Mouse (Mus musculus) hindbrain, embryonic 11.5 days (tissue): Measurements from ENCODE around the gene Foxc2. TPM values are rescaled to one million over a fixed set of nuclear protein-coding genes. Genes with fewer than 3 reads are reported as not detected.

Experiments
- ATAC-seq: fragments of 200-750 bp; cut with Nextera tagmentation; 2 replicates; pipeline ENCODE4 v1.8.0; 2017; ENCODE audit warnings: mild to moderate bottlenecking, moderate TSS enrichment, moderate library complexity; ENCODE audit not compliant: low FRiP score
- DNase-seq: peaks from one replicate; pipeline ENCODE4 v3.0.0-alpha.2; 2015; ENCODE audit warnings: low spot score
- H3K27ac ChIP-seq: fragments of 300-500 bp; sonication (generic); 2 replicates; pipeline ENCODE4 v1.5.1; 2014; ENCODE audit warnings: mild to moderate bottlenecking, low read depth, low read length
- H3K27me3 ChIP-seq: fragments of 300-500 bp; sonication (generic); 2 replicates; pipeline ENCODE4 v1.6.1; 2014; ENCODE audit warnings: mild to moderate bottlenecking, low read length, moderate library complexity, mixed read lengths; ENCODE audit not compliant: control insufficient read depth, insufficient read depth
- H3K36me3 ChIP-seq: fragments of 300-500 bp; sonication (generic); 2 replicates; pipeline ENCODE4 v1.6.1; 2014; ENCODE audit warnings: mild to moderate bottlenecking, low read length, moderate library complexity, mixed read lengths; ENCODE audit not compliant: control insufficient read depth, insufficient read depth
- H3K4me1 ChIP-seq: fragments of 300-500 bp; sonication (generic); replicated peaks from 2 replicates; pipeline ENCODE4 v1.6.1; 2014; ENCODE audit warnings: low read length, mixed read lengths; ENCODE audit not compliant: control insufficient read depth, insufficient read depth
- H3K4me2 ChIP-seq: fragments of 300-500 bp; sonication (generic); replicated peaks from 2 replicates; pipeline ENCODE4 v1.6.1; 2014; ENCODE audit warnings: mild to moderate bottlenecking, low read depth, low read length
- H3K4me3 ChIP-seq: fragments of 300-500 bp; sonication (generic); 2 replicates; pipeline ENCODE4 v1.5.1; 2014; ENCODE audit warnings: low read depth, low read length
- H3K9ac ChIP-seq: fragments of 300-500 bp; sonication (generic); 2 replicates; pipeline ENCODE4 v1.6.1; 2014; ENCODE audit warnings: low read depth, low read length
- H3K9me3 ChIP-seq: fragments of 300-500 bp; sonication (generic); 2 replicates; pipeline ENCODE4 v1.6.1; 2016; ENCODE audit warnings: low read length; ENCODE audit not compliant: control insufficient read depth
- WGBS: fragments of 180-500 bp; shearing (Covaris S2); extraction: QIAGEN DNeasy Blood & Tissue Kit; methylation state at CpG from one replicate; pipeline ENCODE4 v1.1.7; 2014; 5-methylcytosine and 5-hydroxymethylcytosine counted together
- polyA plus RNA-seq: library from polyadenylated mRNA; unstranded; fragments of >200 nt; fragmentation: Nextera tagmentation; extraction: Ambion mirVana; gene quantifications from 2 replicates; pipeline ENCODE4 v1.2.1, GENCODE M21; 2014

Foxc2 gene
- polyA plus RNA-seq, 1 experiment from 2014 or later, result 8.0 TPM

DNA sequence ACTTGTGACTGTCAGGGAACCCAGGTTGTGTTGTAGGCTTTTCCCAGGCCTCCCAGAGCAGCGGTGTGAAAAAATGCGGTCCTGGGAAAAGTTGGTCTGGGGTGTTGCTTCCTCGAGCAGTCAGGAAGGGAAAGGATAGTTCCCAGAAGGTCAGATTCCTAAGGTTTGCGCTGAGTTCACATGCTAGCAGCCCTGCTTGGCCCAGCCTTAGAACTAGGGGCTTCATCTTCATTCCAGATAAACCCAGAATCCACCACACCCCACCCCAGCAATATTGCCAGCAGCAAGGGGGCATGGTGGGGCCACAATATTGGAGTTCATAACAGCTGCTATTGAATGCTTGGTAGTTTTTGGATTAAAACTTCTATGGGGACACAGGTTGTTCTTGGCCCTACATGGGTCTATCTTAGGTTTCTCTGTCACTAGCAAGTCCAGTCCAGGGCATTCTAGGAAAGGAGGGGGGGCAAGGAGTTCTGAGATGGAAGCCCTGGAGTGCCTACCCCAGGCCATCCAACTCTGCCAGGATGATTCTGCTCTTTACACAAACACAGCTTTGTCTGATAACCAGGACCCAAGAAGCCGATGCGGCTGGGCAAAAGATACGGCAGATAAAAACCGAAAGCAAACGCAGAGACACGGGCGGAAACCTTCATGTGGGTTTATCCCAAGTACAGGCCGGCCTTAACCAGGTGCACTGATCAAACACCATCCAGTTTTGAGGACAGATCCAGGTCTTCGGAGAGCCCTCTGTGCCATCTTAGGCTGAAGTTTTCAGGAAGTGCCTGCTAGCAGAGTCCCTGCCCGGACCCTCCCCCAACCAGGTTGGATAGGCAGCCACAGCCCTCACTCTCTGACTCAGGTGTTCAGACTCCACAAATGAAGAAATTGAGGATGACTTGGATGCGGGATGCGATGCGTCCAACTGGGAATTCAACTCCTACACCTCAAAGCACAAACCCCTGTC, 4.8 kb downstream of the Foxc2 start:
- WGBS, result 5% methylated on average over 17 of the region's 17 CpGs
- ATAC-seq (no peak), DNase-seq (peak; percentile 36)
- Histone ChIP-seq H3K4me1 (peaks cover 10% of the 10 kb centered on the region), H3K4me3 (no peak overlapping the region), H3K27ac (no peak overlapping the region), H3K4me2 (no peak overlapping the region), H3K36me3 (no peaks in the 10 kb centered on the region), H3K27me3 (peaks cover 97% of the 10 kb centered on the region), H3K9me3 (no peaks in the 10 kb centered on the region), H3K9ac (no peak overlapping the region)

DNA sequence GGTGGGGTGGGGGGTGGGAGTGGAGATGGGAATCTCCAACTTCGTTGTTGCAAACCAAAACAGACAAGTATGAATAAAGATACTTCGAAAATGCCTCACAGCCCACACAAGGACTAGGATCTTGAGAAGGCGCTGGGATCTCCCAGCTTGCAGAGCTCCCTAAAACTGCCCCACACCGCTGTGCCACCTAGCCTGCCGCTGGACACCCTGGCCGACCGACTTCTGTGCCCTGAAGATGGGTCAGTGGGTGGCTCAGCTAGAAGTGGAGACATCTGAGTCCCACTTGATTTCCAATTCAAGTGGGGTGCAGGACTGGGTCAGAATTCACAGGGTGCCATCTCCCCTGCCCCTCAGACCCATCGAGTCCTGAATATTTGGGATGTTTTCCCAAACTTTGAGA, 5.7 kb downstream of the Foxc2 start:
- Histone ChIP-seq H3K27ac (no peak overlapping the region), H3K4me1 (peaks cover 9% of the 10 kb centered on the region), H3K4me2 (no peak overlapping the region), H3K27me3 (peaks cover 97% of the 10 kb centered on the region), H3K9me3 (no peaks in the 10 kb centered on the region), H3K36me3 (no peaks in the 10 kb centered on the region), H3K9ac (no peak overlapping the region), H3K4me3 (no peak overlapping the region)
- WGBS, result 7% methylated on average over 8 of the region's 8 CpGs
- DNase-seq (peak; percentile 20), ATAC-seq (no peak)

DNA sequence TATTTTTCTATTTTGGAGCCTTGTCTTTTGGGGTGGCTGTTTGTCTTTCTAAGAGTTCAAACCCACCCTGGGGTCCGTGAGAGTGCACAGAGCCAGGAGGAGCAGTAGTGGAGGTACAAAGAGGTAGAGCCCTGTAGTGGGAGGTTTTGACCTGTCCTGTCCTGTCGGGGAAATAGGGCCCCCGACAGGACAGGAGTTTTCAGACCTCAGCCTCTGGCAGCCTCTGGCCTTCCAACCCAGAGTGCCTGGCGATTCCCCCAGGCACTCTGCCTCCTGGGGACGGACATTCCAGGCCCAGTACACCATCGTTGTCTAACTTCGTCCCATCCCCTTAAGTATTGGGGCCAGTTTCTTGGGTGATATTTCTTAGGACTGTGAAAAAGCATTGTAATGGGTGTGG, 6.4 kb downstream of the Foxc2 start:
- Histone ChIP-seq H3K4me3 (no peak overlapping the region), H3K4me1 (peaks cover 7% of the 10 kb centered on the region), H3K4me2 (no peak overlapping the region), H3K9ac (no peak overlapping the region), H3K9me3 (no peaks in the 10 kb centered on the region), H3K27ac (no peak overlapping the region), H3K36me3 (no peaks in the 10 kb centered on the region), H3K27me3 (peaks cover 97% of the 10 kb centered on the region)
- 7% methylated on average over 7 of the region's 7 CpGs for WGBS
- peak; percentile 32 for DNase-seq
- ATAC-seq, result no peak

DNA sequence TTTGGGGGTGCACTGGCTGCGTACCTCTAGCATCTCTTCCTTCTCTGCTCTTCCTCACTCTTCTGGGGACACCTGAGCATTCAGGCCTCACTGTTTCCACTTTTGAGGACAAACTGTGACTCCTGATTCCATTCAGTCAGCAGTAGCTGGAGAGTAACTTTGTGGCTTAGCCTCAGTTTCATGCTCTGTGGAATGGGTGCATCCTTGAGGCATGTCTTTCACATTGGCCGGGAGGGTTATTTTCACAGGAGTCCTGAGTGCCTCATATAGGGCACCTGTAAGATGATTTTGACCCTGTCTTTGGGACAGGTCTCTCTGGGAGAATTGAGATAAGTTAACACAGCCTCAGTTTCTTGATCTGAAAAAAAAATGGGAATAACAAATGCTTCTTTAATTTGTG, 7.1 kb downstream of the Foxc2 start:
- no peak for ATAC-seq
- H3K9ac ChIP-seq, result no peak overlapping the region
- H3K9me3 ChIP-seq, result no peaks in the 10 kb centered on the region
- no peak overlapping the region for H3K4me3 ChIP-seq
- H3K27ac ChIP-seq, result no peak overlapping the region
- H3K4me1 ChIP-seq, result peaks cover 5% of the 10 kb centered on the region
- H3K27me3 ChIP-seq, result peaks cover 97% of the 10 kb centered on the region
- DNase-seq, result no peak
- WGBS, result 42% methylated on average over 2 of the region's 2 CpGs
- no peaks in the 10 kb centered on the region for H3K36me3 ChIP-seq
- no peak overlapping the region for H3K4me2 ChIP-seq

DNA sequence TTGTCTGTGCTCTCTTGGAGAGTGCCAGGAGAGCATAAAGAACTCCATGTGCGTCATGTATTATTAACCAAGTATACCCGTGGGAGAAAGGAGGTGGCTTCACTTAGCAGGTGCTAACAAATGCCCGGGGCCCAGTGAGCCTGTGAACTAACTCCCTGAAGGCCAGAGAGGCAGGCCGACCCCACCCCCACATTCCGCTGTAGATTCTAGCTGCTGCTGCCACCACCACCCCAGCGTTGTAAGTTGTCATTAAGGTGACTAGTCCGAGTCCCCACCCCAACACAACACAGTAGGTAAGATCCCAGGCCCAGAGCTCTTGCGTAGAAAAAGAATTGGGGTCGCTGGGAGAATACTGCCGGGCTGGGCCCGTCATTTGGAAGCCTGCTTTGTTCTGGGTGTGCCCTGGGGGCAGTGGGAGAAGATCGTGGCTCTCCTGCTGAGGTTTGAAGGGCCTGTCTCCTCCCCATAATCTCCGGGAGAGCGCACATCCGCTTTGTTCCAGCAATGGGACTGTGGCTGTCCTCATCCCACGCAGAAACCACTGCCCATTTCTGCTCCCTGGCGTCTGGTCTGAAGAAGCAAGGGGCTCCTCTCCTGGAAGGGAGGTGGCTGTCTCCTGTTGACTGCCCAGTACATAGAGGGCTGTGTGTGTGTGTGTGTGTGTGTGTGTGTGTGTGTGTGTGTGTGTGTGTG, 8.7 kb downstream of the Foxc2 start:
- no peak overlapping the region for H3K9ac ChIP-seq
- H3K36me3 ChIP-seq, result no peaks in the 10 kb centered on the region
- ATAC-seq (peak; percentile 25; the same call in 1 of the 2 replicates), DNase-seq (peak; percentile 44)
- peaks cover 99% of the 10 kb centered on the region for H3K27me3 ChIP-seq
- H3K4me2 ChIP-seq, result no peak overlapping the region
- H3K4me1 ChIP-seq, result peaks cover 5% of the 10 kb centered on the region
- WGBS, result 3% methylated on average over 17 of the region's 17 CpGs
- no peak overlapping the region for H3K4me3 ChIP-seq
- H3K9me3 ChIP-seq, result no peaks in the 10 kb centered on the region
- no peak overlapping the region for H3K27ac ChIP-seq

DNA sequence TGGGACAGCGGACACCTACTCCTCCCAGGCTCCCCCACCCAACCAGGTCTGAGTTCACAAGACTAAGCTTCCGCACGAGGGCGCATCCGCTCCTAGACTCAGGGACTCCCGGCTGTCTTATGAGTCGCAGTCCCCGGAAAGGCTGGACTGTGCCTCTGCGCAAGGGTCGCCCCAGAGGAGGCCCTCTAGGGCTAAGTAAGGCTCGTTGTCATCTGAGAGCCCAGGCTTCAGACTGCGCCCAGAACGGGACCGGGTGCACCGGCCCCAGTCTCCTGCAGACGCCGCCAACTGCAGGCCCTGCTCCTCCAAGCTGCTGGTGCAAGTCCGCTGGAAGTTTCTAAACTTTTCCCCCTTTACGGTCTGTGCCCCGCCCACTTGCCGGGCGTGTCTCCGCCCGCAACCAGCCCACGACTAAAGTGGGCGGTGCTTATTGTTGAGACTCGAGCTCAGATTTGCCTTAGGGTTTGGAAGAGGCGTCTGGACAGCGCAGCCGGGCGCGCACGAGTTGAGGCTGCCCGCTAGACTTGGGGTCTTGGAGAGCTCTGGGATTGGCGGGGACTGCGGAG, 9.4 kb downstream of the Foxc2 start:
- H3K9me3 ChIP-seq, result no peaks in the 10 kb centered on the region
- peaks cover 5% of the 10 kb centered on the region for H3K4me1 ChIP-seq
- DNase-seq (peak; percentile 83), ATAC-seq (peak; percentile 65)
- H3K27me3 ChIP-seq, result peaks cover 99% of the 10 kb centered on the region
- no peaks in the 10 kb centered on the region for H3K36me3 ChIP-seq
- no peak overlapping the region for H3K9ac ChIP-seq
- peak overlapping the region; percentile 17; the same call in 1 of the 2 replicates for H3K4me3 ChIP-seq
- H3K27ac ChIP-seq, result no peak overlapping the region
- peak overlapping the region; percentile 48 for H3K4me2 ChIP-seq
- WGBS, result under 1% methylated on average over 34 of the region's 36 CpGs

DNA sequence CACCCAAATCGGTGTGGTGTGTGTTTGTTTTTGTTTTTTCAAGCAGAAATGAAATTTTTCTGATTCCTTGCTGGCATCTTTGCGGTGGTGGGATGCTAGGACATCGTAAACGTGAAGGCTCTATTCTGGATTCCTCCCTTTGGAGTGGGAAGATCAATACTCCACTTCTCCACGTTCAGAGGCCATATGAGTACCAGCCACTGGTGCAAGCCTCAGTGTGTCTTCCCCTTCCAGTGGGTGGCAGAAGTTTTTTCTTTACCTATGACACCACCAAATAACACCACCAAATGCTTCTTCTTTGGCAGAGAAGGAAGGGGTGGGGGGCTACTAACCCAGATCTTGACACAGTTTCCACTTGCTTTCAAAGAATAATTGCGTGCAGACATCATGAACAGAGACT, 10.2 kb downstream of the Foxc2 start:
- Histone ChIP-seq H3K27me3 (peaks cover 99% of the 10 kb centered on the region), H3K4me2 (no peak overlapping the region), H3K36me3 (no peaks in the 10 kb centered on the region), H3K27ac (no peak overlapping the region), H3K9me3 (no peaks in the 10 kb centered on the region), H3K4me1 (peaks cover 5% of the 10 kb centered on the region), H3K4me3 (no peak overlapping the region), H3K9ac (no peak overlapping the region)
- WGBS, result 3% methylated on average over 6 of the region's 6 CpGs
- peak; percentile 27 for DNase-seq
- no peak for ATAC-seq

DNA sequence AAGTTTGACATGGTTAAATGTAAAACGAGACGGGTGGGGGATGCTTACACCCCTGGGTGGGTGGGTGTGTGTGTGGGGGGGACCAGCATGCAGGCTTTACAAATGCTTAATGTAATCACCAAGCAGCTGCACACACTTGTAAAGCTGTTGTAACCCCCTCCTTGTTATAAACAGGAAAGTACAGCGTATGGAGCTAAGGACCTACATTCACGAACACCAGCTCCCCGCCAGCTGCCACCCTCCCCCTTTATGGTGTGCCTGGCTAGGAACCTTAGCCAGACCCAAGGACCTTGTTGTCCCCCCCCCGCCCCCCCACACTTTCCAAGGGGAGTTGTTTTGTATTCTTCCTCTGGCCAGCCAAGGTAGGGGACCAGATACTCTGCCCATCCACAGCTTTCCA, 10.7 kb downstream of the Foxc2 start:
- Histone ChIP-seq H3K9ac (no peak overlapping the region), H3K27me3 (peaks cover 95% of the 10 kb centered on the region), H3K4me2 (no peak overlapping the region), H3K36me3 (no peaks in the 10 kb centered on the region), H3K27ac (no peak overlapping the region), H3K4me3 (no peak overlapping the region), H3K9me3 (no peaks in the 10 kb centered on the region), H3K4me1 (peaks cover 5% of the 10 kb centered on the region)
- WGBS, result 7% methylated on average over 5 of the region's 6 CpGs
- no peak for ATAC-seq
- no peak for DNase-seq
